Mouse (Mus musculus) heart, postnatal 0 days (tissue): Measurements from ENCODE around the gene Dcp1a. TPM values are rescaled to one million over a fixed set of nuclear protein-coding genes. Genes with fewer than 3 reads are reported as not detected.
A peak's percentile ranks its signal among the peaks of the same experiment; 100 is the strongest.

Experiments
- ATAC-seq: fragments of 200-750 bp; cut with Nextera tagmentation; 2 replicates; pipeline ENCODE4 v1.8.0; 2017; ENCODE audit warnings: low read depth, moderate number of reproducible peaks, moderate library complexity; ENCODE audit not compliant: insufficient read depth
- DNase-seq: peaks from one replicate; pipeline ENCODE4 v3.0.0-alpha.2; 2016; ENCODE audit warnings: low spot score
- H3K27ac ChIP-seq: fragments of 300-500 bp; sonication (generic); 2 replicates; pipeline ENCODE4 v1.5.1; 2014; ENCODE audit warnings: low read depth, mild to moderate bottlenecking
- H3K27me3 ChIP-seq: fragments of 300-500 bp; sonication (generic); 2 replicates; pipeline ENCODE4 v1.6.1; 2014; ENCODE audit warnings: low read length, mixed read lengths; ENCODE audit not compliant: control insufficient read depth, insufficient read depth
- H3K36me3 ChIP-seq: fragments of 300-500 bp; sonication (generic); replicated peaks from 2 replicates; pipeline ENCODE4 v1.6.1; 2014; ENCODE audit warnings: low read length, mixed read lengths; ENCODE audit not compliant: control insufficient read depth, insufficient read depth
- H3K4me1 ChIP-seq: fragments of 300-500 bp; sonication (generic); 2 replicates; pipeline ENCODE4 v1.6.1; 2014; ENCODE audit warnings: antibody characterized with exemption; ENCODE audit not compliant: control insufficient read depth, insufficient read depth
- H3K4me2 ChIP-seq: fragments of 300-500 bp; sonication (generic); 2 replicates; pipeline ENCODE4 v1.6.1; 2014; ENCODE audit warnings: low read depth, mild to moderate bottlenecking, low read length, moderate library complexity
- H3K4me3 ChIP-seq: fragments of 300-500 bp; sonication (generic); 2 replicates; pipeline ENCODE4 v1.5.1; 2014; ENCODE audit warnings: low read depth, low read length
- H3K9ac ChIP-seq: fragments of 300-500 bp; sonication (generic); replicated peaks from 2 replicates; pipeline ENCODE4 v1.6.1; 2014; ENCODE audit warnings: low read depth, low read length, mixed read lengths
- H3K9me3 ChIP-seq: fragments of 300-500 bp; sonication (generic); replicated peaks from 2 replicates; pipeline ENCODE4 v1.6.1; 2016; ENCODE audit warnings: low read length; ENCODE audit not compliant: control insufficient read depth
- CTCF ChIP-seq: IDR thresholded peaks from 2 replicates; pipeline ENCODE4 v1.5.1; 2016; ENCODE audit warnings: antibody characterized with exemption, control low read depth, low read depth
- EP300 ChIP-seq: IDR thresholded peaks from 2 replicates; pipeline ENCODE4 v1.6.1; 2016; ENCODE audit warnings: antibody characterized with exemption, low read depth
- WGBS: fragments of 180-500 bp; shearing (Covaris S2); extraction: QIAGEN DNeasy Blood & Tissue Kit; methylation state at CpG from one replicate; pipeline ENCODE4 v1.1.7; 2014; 5-methylcytosine and 5-hydroxymethylcytosine counted together
- polyA plus RNA-seq: library from polyadenylated mRNA; unstranded; fragments of >200 nt; fragmentation: Nextera tagmentation; extraction: Ambion mirVana; gene quantifications from 2 replicates; pipeline ENCODE4 v1.2.1, GENCODE M21; 2015
- total RNA-seq: library from RNA; depleted of rRNA; stranded (reverse); fragments of >200 nt; gene quantifications from 2 replicates; pipeline ENCODE4 v1.2.3, GENCODE M21; 2014; ENCODE audit warnings: low replicate concordance

The Dcp1a gene
- total and polyA plus RNA-seq, 2 experiments from 2014 or later: 7.8 to 23.5 TPM

DNA sequence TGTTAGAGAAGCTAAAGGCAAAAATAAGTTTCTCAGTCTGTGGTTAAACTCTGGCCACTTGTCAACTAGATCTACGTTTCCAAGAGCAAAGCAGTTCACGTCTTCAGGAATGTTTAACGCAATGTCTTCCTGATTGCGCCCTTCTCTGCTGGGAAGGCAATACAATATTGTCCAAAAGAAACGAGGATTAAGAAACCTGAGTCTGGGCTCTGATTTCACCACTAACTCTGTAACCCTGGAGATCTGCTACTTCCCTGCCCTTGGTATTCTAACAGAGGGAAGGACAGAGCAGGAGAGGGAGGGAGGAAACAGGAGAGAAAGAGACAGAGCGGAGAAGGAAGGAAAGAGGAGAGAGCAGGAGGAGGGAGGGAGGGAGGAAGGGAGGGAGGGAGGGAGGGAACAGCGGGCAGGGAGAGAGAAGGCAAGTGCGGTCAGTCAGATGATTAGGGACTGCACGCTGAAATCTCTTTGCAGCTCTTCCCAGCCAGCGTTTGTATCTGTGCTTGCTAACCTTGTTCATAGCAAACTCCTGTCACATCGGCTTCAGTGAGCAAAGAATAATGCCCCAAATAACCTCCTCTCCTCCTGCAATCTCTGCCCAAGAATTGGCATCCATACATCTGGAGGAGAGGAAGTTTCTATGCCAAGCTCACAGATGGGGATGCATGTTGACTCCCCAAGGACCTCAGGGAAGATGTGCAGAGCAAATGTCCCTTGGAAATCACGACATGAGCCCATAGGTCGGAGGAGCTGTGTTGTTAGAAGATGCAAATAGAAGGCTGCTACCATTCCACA, 23.3 kb upstream of the Dcp1a start:
- 0 out of 2 replicates have a peak overlapping the region, but pooled peaks have one; percentile 6 for H3K9ac ChIP-seq
- 22% methylated on average over 13 of the region's 13 CpGs for WGBS
- no peaks in the 10 kb centered on the region for H3K9me3 ChIP-seq
- no peak for ATAC-seq
- no peaks in the 10 kb centered on the region for H3K36me3 ChIP-seq
- no peaks in the 10 kb centered on the region for H3K4me1 ChIP-seq
- no peak overlapping the region for H3K4me3 ChIP-seq
- H3K4me2 ChIP-seq: peak overlapping the region; percentile 26
- TF ChIP-seq CTCF: no peak
- H3K27ac ChIP-seq: no peak overlapping the region
- DNase-seq: no peak
- no peaks in the 10 kb centered on the region for H3K27me3 ChIP-seq

DNA sequence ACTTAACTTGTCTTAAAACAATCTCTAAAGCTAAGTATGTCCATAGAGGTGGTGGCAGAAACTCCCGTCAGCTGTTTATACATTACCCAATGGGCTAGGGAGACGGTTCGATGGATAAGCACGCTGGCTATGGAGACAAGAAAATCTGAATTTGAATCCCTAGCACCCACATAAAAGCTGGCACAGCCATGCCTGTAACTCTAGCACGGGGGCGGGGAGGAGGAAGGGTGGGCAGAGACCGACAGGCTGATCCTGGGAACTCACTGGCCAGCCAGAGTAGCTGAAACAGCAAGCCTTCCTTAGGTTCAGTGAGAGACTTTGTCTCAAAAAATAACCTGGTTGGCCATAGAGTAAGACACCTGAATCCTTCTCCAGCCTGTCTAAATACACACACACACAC, 21.9 kb upstream of the Dcp1a start:
- Histone ChIP-seq H3K9me3 (no peaks in the 10 kb centered on the region), H3K9ac (no peak overlapping the region), H3K4me2 (no peak overlapping the region), H3K36me3 (no peaks in the 10 kb centered on the region), H3K27me3 (no peaks in the 10 kb centered on the region), H3K27ac (no peak overlapping the region), H3K4me1 (no peaks in the 10 kb centered on the region), H3K4me3 (no peak overlapping the region)
- WGBS: 72% methylated on average over 7 of the region's 7 CpGs
- DNase-seq (no peak), ATAC-seq (no peak)
- TF ChIP-seq EP300: no peak
- TF ChIP-seq CTCF: no peak

DNA sequence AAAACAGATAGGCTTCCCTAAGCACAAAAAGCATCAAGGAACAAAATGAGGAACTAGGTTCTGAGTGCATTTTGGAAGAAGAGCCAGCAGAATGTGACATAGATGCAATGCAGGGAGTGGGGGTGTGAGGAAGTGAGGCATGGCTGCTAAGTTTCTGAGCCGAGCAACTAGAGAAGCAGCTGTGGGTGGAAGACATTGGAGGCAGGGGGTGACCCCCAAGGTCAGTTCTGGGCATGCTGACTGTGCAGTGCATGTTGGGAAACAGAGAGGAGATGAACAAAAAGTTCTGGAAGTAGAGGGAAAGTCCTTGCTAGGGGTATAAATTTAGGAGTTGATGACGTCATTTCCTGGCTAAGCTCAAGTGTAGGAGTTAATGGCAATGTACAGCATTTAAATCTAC, 21.4 kb upstream of the Dcp1a start:
- ATAC-seq: peak; percentile 41; the same call in 1 of the 2 replicates
- 30% methylated on average over 2 of the region's 2 CpGs for WGBS
- no peak for TF ChIP-seq EP300
- no peak for TF ChIP-seq CTCF

DNA sequence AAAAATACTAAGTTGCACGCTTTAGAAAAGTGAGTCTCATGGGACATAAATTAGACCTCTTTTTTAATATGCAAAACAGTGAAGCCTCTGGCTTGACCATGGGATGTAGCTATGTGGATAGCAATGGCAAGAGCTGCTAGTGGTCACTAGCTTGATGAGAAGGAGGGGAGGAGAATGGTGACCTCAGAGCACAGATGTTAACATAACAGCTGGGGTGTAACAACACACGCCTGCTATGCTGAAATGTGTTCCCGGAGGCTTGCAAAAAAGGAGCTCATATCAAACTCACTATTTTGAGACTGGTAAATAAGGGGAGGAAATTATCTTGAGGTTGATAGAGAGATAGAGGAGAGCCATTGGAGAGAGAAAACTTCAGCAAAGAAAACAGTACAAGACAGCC, 20.5 kb upstream of the Dcp1a start:
- Histone ChIP-seq H3K27me3 (no peaks in the 10 kb centered on the region), H3K4me3 (no peak overlapping the region), H3K9ac (no peak overlapping the region), H3K4me2 (no peak overlapping the region), H3K36me3 (no peaks in the 10 kb centered on the region), H3K9me3 (no peaks in the 10 kb centered on the region), H3K27ac (no peak overlapping the region), H3K4me1 (no peaks in the 10 kb centered on the region)
- WGBS: 75% methylated on average over 3 of the region's 3 CpGs
- no peak for DNase-seq
- TF ChIP-seq EP300 (no peak), CTCF (no peak)
- no peak for ATAC-seq

More for the DNA sequence above, 21.4 kb upstream of the Dcp1a start:
- Histone ChIP-seq H3K9me3 (no peaks in the 10 kb centered on the region), H3K4me2 (no peak overlapping the region), H3K9ac (no peak overlapping the region), H3K4me1 (no peaks in the 10 kb centered on the region), H3K27me3 (no peaks in the 10 kb centered on the region), H3K27ac (no peak overlapping the region), H3K36me3 (no peaks in the 10 kb centered on the region), H3K4me3 (no peak overlapping the region)
- peak; percentile 31 for DNase-seq

DNA sequence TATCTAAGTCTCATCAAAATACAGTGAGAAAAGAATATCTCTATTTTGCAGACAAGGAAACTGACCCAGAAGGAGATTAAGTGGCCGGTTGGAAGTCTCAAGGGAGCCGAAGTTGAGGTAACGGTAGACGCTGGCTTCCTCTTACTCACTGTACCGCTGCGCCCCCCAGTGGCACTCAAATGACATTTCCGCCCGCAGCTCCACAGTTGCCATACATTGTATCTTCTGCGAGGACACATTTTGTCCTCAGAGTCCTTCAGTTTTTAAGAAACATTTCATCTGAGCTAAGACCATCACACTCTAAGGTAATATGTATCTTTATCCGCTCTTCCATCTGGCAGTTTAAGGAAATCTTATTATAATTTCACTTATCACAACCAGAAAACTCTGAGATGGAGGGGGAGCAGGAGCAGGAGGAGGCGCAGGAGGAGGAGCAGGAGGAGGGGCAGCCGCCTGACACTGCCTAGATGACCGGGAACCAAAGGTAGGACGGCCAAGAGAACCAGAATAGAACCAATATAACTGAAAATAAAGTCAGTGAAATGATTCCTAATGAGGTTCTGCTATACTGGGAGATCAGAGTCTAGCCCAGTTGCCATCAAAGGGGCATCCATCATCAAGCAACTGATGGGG, 19.3 kb upstream of the Dcp1a start:
- peak; percentile 73 for DNase-seq

More for the DNA sequence above, 19.3 kb upstream of the Dcp1a start:
- ATAC-seq: 0 out of 2 replicates have a peak, but pooled peaks have one; percentile 53
- no peak overlapping the region for H3K9ac ChIP-seq
- no peak overlapping the region for H3K27ac ChIP-seq
- no peaks in the 10 kb centered on the region for H3K27me3 ChIP-seq
- no peaks in the 10 kb centered on the region for H3K36me3 ChIP-seq
- no peaks in the 10 kb centered on the region for H3K9me3 ChIP-seq
- WGBS: 7% methylated on average over 14 of the region's 14 CpGs
- H3K4me3 ChIP-seq: no peak overlapping the region
- TF ChIP-seq EP300 (no peak), CTCF (peak; percentile 78)
- no peak overlapping the region for H3K4me2 ChIP-seq
- no peaks in the 10 kb centered on the region for H3K4me1 ChIP-seq
